Mouse (Mus musculus): ENCODE data around the gene Smarca4. TPM values are rescaled to one million over a fixed set of nuclear protein-coding genes. Genes with fewer than 3 reads are reported as not detected.

The Smarca4 gene
- total and polyA plus RNA-seq, 2 experiments from 2014 or later = 92.5 to 180 TPM

DNA sequence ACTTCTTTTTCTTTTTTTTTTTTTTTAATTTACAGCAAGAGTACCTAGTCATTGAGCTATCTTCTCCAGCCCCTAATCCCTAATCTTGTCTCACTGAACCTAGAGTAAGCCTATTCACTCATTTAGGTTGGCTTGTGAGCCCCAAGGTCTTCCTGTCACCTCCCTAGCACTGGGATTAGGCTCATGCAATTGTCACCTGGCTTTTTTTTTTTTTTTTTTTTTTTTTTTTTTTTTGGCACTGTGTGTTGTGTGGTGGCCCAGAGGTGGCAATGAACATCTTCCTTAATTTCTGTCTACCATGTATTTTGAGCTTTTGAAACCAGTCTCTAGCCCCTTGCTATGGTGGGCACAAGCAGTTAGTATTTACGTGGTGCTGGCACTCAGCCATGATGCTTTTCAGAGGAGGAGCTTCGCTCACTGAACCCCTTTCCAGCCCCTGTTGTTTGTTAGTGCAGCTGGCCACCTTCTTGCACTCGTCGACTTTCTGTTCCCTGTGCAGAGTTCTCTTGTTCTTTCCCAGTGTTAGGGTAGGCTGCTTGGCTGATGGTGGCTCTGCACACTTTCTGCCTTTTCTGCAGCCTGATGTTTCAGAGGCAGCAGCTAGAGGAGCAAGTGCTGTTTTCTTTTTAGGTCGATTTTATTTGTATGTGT, 11.3 kb downstream of the Smarca4 start:
- DNase-seq (peak; percentile 16), ATAC-seq (no peak)
- Histone ChIP-seq H3K4me3 (ENCODE audit: low read depth, low read length) (no peak overlapping the region), H3K4me2 (ENCODE audit: low read depth) (no peak overlapping the region), H3K36me3 (ENCODE audit: insufficient read depth) (0 out of 2 replicates have a peak, but pooled peaks cover 3% of the 10 kb centered on the region), H3K27ac (ENCODE audit: low read depth, low read length) (no peak overlapping the region), H3K9me3 (ENCODE audit: low read length) (no peaks in the 10 kb centered on the region), H3K9ac (no peak overlapping the region), H3K4me1 (ENCODE audit: insufficient read depth) (no peaks in the 10 kb centered on the region), H3K27me3 (ENCODE audit: insufficient read depth, low read length) (no peaks in the 10 kb centered on the region)
- 40% methylated on average over 5 of the region's 5 CpGs for WGBS
- no peak for TF ChIP-seq CTCF (IDR thresholded peaks at IDR 0.05; ENCODE audit: low read depth)

DNA sequence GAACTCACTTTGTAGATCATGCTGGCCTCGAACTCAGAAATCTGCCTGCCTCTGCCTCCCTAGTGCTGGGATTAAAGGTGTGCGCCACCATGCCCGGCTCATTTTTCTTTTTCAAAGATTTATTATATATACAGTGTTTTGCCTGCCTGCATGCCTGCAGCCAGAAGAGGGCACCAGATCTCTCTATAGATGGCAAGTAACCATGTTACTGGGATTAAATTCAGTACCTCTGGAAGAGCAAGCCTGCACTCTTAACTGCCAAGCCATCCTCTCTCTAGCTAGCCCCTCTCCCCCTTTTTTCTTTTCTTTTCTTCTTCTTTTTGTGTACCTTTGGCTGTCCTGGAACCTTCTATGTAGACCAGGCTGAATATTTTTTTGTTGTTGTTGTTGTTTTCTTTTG, 14.7 kb downstream of the Smarca4 start:
- peak; percentile 56 for TF ChIP-seq CTCF (IDR thresholded peaks at IDR 0.05; ENCODE audit: low read depth)
- peak; percentile 44 for DNase-seq

DNA sequence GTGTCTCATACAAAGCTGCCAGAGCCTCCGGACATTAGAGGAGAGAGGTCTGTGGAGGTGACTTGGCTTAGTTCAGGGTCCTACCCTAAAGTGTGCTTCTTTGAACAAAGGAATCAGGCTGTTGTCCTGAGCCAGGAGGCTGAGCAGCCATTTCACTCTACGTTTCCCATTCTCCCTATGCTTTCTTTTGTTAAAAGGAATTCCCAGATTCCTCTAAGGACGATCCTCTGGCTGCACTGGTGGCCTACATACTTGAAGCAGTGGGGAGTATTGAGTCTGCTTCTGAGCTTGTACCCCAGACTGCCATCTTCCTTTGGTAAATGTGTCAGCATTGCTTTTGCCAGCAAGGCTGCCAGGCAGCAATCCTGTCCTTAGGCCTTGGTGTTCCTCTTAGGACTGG, 17.1 kb downstream of the Smarca4 start:
- Histone ChIP-seq H3K4me3 (ENCODE audit: low read depth, low read length) (no peak overlapping the region), H3K27ac (ENCODE audit: low read depth, low read length) (no peak overlapping the region), H3K9me3 (ENCODE audit: low read length) (no peaks in the 10 kb centered on the region), H3K36me3 (ENCODE audit: insufficient read depth) (peaks cover 55% of the 10 kb centered on the region), H3K4me2 (ENCODE audit: low read depth) (no peak overlapping the region), H3K9ac (no peak overlapping the region), H3K4me1 (ENCODE audit: insufficient read depth) (no peaks in the 10 kb centered on the region), H3K27me3 (ENCODE audit: insufficient read depth, low read length) (no peaks in the 10 kb centered on the region)
- 73% methylated on average over 3 of the region's 3 CpGs for WGBS
- DNase-seq (no peak), ATAC-seq (no peak)
- TF ChIP-seq CTCF (IDR thresholded peaks at IDR 0.05; ENCODE audit: low read depth) = no peak

More for the DNA sequence above, 14.7 kb downstream of the Smarca4 start:
- no peak overlapping the region for H3K27ac ChIP-seq (ENCODE audit: low read depth, low read length)
- H3K4me3 ChIP-seq (ENCODE audit: low read depth, low read length) = no peak overlapping the region
- no peak overlapping the region for H3K9ac ChIP-seq
- no peaks in the 10 kb centered on the region for H3K9me3 ChIP-seq (ENCODE audit: low read length)
- peaks cover 32% of the 10 kb centered on the region for H3K36me3 ChIP-seq (ENCODE audit: insufficient read depth)
- no peaks in the 10 kb centered on the region for H3K4me1 ChIP-seq (ENCODE audit: insufficient read depth)
- H3K4me2 ChIP-seq (ENCODE audit: low read depth) = no peak overlapping the region
- peak; percentile 67; the same call in 1 of the 2 replicates for ATAC-seq
- H3K27me3 ChIP-seq (ENCODE audit: insufficient read depth, low read length) = no peaks in the 10 kb centered on the region
- WGBS = 81% methylated on average over 3 of the region's 3 CpGs

DNA sequence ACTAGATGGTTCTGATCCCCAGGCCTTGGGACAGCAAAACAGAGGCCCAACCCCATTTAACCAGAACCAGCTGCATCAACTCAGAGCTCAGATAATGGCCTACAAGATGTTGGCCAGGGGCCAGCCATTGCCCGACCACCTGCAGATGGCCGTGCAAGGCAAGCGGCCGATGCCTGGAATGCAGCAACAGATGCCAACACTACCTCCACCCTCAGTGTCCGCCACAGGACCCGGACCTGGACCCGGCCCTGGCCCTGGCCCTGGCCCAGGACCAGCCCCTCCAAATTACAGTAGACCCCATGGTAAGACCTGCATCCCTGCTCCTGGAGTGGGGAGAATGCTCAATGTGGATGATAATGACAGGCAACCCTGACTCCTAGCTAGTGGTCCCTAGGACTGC, 19.7 kb downstream of the Smarca4 start:
- no peak overlapping the region for H3K27ac ChIP-seq (ENCODE audit: low read depth, low read length)
- H3K27me3 ChIP-seq (ENCODE audit: insufficient read depth, low read length) = no peaks in the 10 kb centered on the region
- no peaks in the 10 kb centered on the region for H3K9me3 ChIP-seq (ENCODE audit: low read length)
- DNase-seq (no peak), ATAC-seq (no peak)
- no peak overlapping the region for H3K4me3 ChIP-seq (ENCODE audit: low read depth, low read length)
- TF ChIP-seq CTCF (IDR thresholded peaks at IDR 0.05; ENCODE audit: low read depth) = no peak
- no peaks in the 10 kb centered on the region for H3K4me1 ChIP-seq (ENCODE audit: insufficient read depth)
- peaks cover 79% of the 10 kb centered on the region for H3K36me3 ChIP-seq (ENCODE audit: insufficient read depth)
- H3K4me2 ChIP-seq (ENCODE audit: low read depth) = no peak overlapping the region
- no peak overlapping the region for H3K9ac ChIP-seq
- WGBS = 49% methylated on average over 7 of the region's 7 CpGs

DNA sequence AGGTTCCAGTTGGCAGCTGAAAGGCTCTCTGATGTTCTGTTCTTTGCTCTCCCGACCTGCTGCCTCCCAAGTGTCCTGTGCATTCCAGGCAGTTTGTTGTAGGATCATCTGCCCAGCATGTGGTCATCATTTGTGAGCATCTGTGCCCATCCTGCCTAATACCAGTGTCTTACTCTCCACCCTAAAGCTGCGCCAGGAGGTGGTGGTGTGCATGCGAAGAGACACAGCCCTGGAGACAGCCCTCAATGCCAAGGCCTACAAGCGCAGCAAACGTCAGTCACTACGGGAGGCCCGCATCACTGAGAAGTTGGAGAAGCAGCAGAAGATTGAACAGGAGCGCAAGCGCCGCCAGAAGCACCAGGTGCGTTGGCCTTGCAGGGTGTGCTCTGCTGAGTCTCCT, 23.1 kb downstream of the Smarca4 start:
- Histone ChIP-seq H3K9ac (no peak overlapping the region), H3K4me1 (ENCODE audit: insufficient read depth) (no peaks in the 10 kb centered on the region), H3K4me3 (ENCODE audit: low read depth, low read length) (no peak overlapping the region), H3K27ac (ENCODE audit: low read depth, low read length) (no peak overlapping the region), H3K27me3 (ENCODE audit: insufficient read depth, low read length) (no peaks in the 10 kb centered on the region), H3K36me3 (ENCODE audit: insufficient read depth) (peaks cover 97% of the 10 kb centered on the region), H3K4me2 (ENCODE audit: low read depth) (no peak overlapping the region), H3K9me3 (ENCODE audit: low read length) (no peaks in the 10 kb centered on the region)
- TF ChIP-seq CTCF (IDR thresholded peaks at IDR 0.05; ENCODE audit: low read depth) = no peak
- ATAC-seq (no peak), DNase-seq (no peak)
- 97% methylated on average over 11 of the region's 11 CpGs for WGBS

DNA sequence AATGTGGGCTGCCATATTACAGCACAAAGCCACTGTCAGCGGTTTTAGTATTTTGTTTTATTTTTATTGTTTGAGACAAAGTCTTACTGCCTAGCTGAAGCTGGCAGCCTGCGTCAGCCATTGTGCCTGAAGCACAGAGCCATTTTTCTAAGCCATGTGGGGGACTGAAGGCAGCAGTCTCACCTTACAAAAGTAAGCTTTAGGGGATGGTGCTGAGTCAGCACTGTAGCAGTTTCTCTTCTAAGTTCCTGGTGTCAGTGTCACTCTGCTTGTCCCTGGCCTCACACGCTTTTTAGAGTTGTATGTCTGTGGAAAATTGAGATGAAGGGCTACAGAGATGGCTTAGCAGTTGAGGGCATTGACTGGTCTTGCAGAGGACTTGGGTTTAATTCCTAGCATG, 30.4 kb downstream of the Smarca4 start:
- H3K4me2 ChIP-seq (ENCODE audit: low read depth) = no peak overlapping the region
- no peak overlapping the region for H3K4me3 ChIP-seq (ENCODE audit: low read depth, low read length)
- H3K9ac ChIP-seq = no peak overlapping the region
- no peak for ATAC-seq
- H3K27me3 ChIP-seq (ENCODE audit: insufficient read depth, low read length) = no peaks in the 10 kb centered on the region
- DNase-seq = no peak
- no peak for TF ChIP-seq CTCF (IDR thresholded peaks at IDR 0.05; ENCODE audit: low read depth)
- no peaks in the 10 kb centered on the region for H3K4me1 ChIP-seq (ENCODE audit: insufficient read depth)
- H3K27ac ChIP-seq (ENCODE audit: low read depth, low read length) = no peak overlapping the region
- WGBS = 93% methylated on average over 3 of the region's 3 CpGs
- no peaks in the 10 kb centered on the region for H3K9me3 ChIP-seq (ENCODE audit: low read length)
- peaks cover 81% of the 10 kb centered on the region for H3K36me3 ChIP-seq (ENCODE audit: insufficient read depth)

DNA sequence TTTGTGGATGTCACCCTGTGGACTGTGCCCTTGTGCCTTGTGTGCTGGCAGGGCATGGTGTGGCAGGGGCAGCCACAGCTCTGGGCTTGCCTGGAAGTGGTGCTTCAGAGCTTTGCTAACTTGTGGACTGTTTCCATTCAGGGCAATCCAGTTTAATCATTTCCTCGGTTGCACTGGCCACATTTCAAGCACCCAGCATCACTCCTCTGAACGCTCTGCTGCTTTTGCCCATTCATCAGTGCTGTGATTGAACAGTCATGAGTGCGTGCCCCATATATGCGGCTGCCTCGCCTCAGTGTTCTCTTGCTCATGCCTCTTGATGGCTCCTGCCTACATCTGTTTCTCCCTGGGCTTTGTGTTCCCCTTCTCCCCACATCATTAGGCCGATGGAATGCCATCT, 31.8 kb downstream of the Smarca4 start:
- WGBS = 78% methylated on average over 6 of the region's 6 CpGs
- Histone ChIP-seq H3K4me1 (ENCODE audit: insufficient read depth) (no peaks in the 10 kb centered on the region), H3K4me2 (ENCODE audit: low read depth) (no peak overlapping the region), H3K9ac (no peak overlapping the region), H3K27ac (ENCODE audit: low read depth, low read length) (no peak overlapping the region), H3K27me3 (ENCODE audit: insufficient read depth, low read length) (no peaks in the 10 kb centered on the region), H3K9me3 (ENCODE audit: low read length) (no peaks in the 10 kb centered on the region), H3K4me3 (ENCODE audit: low read depth, low read length) (no peak overlapping the region), H3K36me3 (ENCODE audit: insufficient read depth) (peaks cover 72% of the 10 kb centered on the region)
- no peak for TF ChIP-seq CTCF (IDR thresholded peaks at IDR 0.05; ENCODE audit: low read depth)
- ATAC-seq (no peak), DNase-seq (no peak)
